In the genomic region with DNA sequence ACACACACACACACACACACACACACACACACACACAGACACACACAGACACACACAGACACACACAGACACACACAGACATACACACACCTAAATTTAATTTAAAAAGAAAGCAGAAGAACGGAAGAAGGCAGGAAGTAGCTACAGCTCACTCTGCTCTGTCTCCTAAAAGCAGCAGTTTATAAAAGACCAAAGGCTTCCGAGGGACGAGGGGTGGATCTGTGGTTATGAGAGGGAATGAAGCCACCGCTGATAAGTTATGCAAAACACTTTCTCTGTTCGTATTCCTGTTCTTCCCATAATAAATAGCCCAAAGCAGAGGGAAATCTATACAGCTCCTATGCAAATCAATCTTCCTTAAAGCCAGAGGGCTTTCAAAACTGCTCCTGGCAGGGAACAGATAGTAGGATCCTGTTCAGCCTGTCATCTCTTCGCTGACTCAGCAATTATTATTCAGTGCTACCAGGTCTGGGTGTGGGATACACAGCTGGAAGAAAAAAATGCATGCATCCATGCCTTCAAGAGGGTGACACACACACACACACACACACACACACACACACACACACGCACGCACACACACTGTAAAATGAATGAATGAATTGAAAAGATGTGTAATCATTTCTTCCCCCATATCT, we compare ENCODE assay signal across 1 mouse cellular context.
TF ChIP-seq lines count a peak whose summit lies in the region.

No protein-coding gene starts in this region.

TF ChIP-seq in ES-E14, 5 proteins besides CTCF, POLR2A, EP300 and RAD21 (continued from another document):
- no peak for TF ChIP-seq ZNF384 (IDR thresholded peaks at IDR 0.05; ENCODE audit: low read depth, low read length)
